Mouse (Mus musculus) gonadal fat pad, adult 2 months (tissue): ENCODE measurements around the gene 4930572O03Rik. TPM values are rescaled to one million over a fixed set of nuclear protein-coding genes. Genes with fewer than 3 reads are reported as not detected.
"Not testable (repeated sequence)": the region's sequence is repeated elsewhere in the genome, so short reads cannot be mapped to it uniquely, and the experiment has no call there.

Experiments
- DNase-seq: peaks from one replicate; pipeline ENCODE4 v3.0.0-alpha.2; 2012; ENCODE audit warnings: low read depth
- polyA plus RNA-seq: library from polyadenylated mRNA; depleted of rRNA; stranded (reverse); fragments of >200 nt; gene quantifications from 2 replicates; pipeline ENCODE4 v1.2.3, GENCODE M21; 2012; rRNA removed

4930572O03Rik gene
- polyA plus RNA-seq, 1 experiment, result not detected

DNA sequence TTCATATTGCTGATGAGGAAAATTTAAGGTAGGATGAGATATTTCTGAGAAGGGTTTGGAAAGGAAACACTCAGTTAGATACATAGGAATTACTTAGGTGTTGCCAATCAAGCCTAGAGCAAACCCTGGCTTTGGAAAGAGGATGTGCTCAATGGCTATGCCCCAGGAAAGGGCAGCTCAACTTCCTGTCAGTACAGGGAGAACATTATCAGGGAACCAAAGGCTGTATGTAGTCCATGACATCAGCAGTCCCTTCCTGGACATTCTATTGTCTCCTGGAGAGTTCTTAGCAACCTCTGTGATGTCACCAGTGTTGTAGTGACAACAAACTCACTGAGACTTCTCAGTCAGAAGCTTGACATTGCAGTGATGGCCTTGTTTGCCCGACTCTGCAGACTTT is 38.1 kb downstream of the 4930572O03Rik start, which contains the start of gene Speer4d:
TSS of gene Speer4d (plus strand) at position 301 of the 400 bp plus-strand sequence.
- not testable (repeated sequence) for DNase-seq

DNA sequence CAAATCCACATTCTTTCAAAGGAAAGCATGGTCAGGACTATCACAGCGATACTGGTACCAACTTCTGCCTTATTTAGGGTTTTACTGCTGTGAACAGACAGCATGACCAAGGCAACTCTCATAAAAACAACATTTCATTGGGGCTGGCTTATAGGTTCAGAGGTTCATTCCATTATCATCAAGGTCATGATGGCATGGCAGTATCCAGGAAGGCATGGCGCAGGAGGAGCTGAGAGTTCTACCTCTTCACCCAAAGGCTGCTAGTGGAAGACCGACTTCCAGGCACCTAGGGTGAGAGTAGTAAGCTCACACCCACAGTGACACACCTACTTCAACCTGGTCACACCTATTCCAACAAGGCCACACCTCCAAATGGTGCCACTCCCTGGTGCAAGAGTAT is 40.7 kb downstream of the 4930572O03Rik start:
- not testable (repeated sequence) for DNase-seq

DNA sequence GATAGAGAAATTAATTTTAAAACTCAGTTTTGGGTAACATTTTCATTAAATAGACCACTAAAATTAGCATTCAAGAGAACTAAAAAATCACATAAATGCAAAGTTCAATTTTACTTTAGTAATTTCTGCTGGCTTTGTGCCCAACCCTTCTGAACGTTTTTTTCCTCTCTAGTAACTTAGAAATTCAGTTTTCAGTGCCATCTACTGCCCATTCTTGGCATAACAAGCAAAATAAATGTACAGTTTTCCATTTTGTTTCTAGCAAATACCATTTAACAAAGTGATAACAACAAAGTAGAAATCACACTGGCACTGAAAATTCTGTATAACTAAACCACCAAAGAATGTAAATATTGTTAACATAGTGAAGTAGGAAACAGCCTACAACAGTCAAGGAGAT is 46.2 kb downstream of the 4930572O03Rik start:
- not testable (repeated sequence) for DNase-seq

DNA sequence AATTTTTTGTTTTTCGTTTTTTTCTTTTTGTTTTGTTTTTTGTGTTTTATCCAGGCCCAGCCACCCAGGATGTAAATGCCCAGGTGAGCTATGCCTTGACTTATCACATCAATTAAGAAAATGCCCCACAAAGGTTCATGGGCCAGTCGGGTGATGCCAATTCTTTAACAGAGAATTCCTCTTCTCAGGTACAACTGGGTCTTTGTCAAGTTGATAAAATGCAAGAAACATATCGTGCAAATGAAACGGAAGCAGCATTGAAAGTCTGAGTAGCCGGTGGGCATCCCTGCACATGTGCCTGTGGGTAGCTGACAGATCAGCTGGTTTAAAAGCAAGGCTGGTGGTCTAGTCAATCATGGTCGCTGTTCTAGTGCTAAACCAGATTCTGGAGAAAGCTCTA is 50.2 kb downstream of the 4930572O03Rik start:
- DNase-seq, result not testable (repeated sequence)

DNA sequence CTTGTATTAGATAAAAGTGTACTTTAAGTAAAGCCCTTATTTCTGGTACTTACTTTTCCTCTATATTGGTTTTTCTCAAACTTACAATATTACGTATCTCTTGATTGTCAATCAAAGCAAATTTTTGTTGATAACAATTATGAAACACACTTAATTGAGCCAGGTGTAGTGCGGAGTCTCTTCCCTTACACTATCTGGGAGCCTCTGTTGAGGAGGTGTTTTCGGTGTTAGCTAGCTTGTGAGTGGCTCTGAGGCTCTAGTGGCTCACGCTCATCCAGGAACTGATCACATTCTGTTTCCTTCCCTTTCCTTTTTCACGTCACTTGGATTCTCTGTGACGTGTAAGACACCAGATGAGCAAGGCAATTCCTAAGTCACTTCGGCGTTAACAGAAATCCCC is 53.3 kb downstream of the 4930572O03Rik start:
- DNase-seq, result not testable (repeated sequence)

DNA sequence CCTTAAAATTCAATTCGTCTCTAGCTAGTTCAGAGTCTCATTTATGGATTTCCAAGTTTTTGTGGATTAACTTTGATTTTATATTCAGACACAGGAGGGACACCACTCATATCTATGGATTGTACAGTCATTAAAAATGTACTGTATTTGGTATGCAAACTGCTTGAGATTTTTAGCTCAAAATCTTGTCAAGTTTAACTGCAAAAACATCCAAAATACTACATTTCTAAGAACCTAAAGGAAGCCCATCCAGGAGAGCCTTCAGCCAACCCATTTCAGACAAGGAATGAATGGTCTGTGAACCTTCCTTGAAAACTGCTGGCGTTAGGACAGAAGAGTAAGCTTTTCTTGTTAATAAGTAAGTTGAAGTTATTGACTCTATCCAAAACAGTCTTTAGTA is 53.9 kb downstream of the 4930572O03Rik start:
- DNase-seq, result not testable (repeated sequence)

DNA sequence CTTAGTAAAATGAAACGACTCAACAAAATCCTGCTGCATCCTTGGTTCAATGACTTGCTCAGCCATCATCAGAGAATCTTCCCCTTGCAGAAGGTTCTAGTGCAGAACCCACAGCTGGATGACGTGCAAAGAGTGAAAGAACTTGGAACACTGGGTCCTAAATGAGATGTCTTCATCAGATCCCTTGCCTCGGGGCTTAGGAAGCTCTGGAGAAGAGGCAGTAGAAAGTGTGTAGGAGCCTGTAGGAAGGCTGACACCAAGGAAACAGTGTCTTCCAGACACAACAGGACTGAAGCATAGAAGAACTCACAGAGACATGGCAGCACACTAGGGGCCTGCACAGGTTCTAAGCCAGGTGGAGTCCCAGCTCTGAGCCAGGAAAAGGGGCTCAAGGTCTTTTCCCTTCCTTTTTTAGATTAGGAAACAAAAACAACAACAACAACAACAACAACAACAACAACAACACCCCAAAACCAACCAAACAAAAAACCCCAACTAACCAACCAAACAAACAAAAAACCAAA is 54.4 kb downstream of the 4930572O03Rik start:
- not testable (repeated sequence) for DNase-seq

Other genes starting within 250 kb of the 4930572O03Rik start
- gene Gm21149, start 180.5 kb downstream of the 4930572O03Rik start, polyA plus RNA-seq, result not detected in 2 replicates
- gene Gm21190, start 127.8 kb downstream of the 4930572O03Rik start, polyA plus RNA-seq, result not detected in 2 replicates
- gene Gm21083, start 79.7 kb downstream of the 4930572O03Rik start, polyA plus RNA-seq, result not detected in 2 replicates
- not detected in 2 replicates for gene Speer4d, start 38.0 kb downstream of the 4930572O03Rik start, polyA plus RNA-seq
- gene Speer4c, start 57.2 kb upstream of the 4930572O03Rik start, polyA plus RNA-seq, result not detected in 2 replicates